Mouse (Mus musculus): ENCODE results near the gene Cnnm4. TPM values are rescaled to one million over a fixed set of nuclear protein-coding genes. Genes with fewer than 3 reads are reported as not detected.

Cnnm4 gene
- polyA plus RNA-seq, 1 experiment from 2014 or later, result 10.1 TPM

DNA sequence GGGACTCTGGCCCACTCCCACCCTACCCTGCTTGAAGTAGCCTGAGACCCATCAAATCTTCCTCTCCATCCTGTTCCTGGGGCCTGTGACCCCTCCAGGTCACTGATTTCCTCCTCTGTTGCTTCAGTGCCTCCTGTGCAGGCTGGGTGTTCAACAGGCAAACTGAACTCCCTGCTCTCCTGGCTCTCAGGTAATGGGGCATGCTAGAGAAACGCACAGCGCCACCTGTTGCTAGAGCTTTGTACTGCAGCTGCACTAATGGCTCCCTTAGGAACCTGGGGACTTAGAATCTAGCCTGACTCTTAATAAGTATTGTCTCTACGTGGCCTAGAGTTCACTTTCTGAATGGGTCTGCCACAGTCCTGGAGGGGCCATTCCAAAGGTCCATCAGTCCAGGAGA, 29.8 kb downstream of the Cnnm4 start:
- no peak for ATAC-seq (ENCODE audit: low FRiP score, low read depth)
- WGBS, result 9% methylated on average over 3 of the region's 3 CpGs
- Histone ChIP-seq H3K27me3 (replicated peaks) (no peaks in the 10 kb centered on the region), H3K9me3 (no peaks in the 10 kb centered on the region), H3K27ac (no peak overlapping the region), H3K4me2 (replicated peaks) (no peak overlapping the region), H3K4me3 (no peak overlapping the region), H3K4me1 (no peaks in the 10 kb centered on the region), H3K36me3 (peaks cover 30% of the 10 kb centered on the region), H3K9ac (no peak overlapping the region)

DNA sequence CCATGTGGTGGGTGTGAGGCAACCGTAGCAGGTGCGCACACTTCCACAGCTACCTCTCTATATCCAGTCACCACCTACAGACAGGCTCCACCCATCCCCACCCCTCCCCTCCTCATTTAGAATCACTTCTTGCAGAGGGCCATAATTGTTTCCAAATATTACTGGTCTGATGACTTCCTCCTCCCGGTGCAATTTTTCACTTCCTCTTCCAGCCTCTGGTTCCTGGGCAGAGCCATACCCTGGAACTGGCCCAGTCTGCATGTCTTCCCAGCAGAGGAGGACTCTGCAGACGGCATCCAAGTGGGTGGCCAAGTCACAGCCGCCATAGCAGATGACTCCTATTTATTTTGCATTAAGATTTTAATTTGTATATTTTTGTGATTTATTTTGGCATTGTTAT, 36.8 kb downstream of the Cnnm4 start:
- Histone ChIP-seq H3K9me3 (no peaks in the 10 kb centered on the region), H3K9ac (no peak overlapping the region), H3K27me3 (replicated peaks) (no peaks in the 10 kb centered on the region), H3K4me3 (no peak overlapping the region), H3K4me1 (peaks cover 4% of the 10 kb centered on the region), H3K4me2 (replicated peaks) (no peak overlapping the region), H3K36me3 (peaks cover 18% of the 10 kb centered on the region), H3K27ac (no peak overlapping the region)
- 86% methylated on average over 5 of the region's 5 CpGs for WGBS
- ATAC-seq (ENCODE audit: low FRiP score, low read depth), result no peak

DNA sequence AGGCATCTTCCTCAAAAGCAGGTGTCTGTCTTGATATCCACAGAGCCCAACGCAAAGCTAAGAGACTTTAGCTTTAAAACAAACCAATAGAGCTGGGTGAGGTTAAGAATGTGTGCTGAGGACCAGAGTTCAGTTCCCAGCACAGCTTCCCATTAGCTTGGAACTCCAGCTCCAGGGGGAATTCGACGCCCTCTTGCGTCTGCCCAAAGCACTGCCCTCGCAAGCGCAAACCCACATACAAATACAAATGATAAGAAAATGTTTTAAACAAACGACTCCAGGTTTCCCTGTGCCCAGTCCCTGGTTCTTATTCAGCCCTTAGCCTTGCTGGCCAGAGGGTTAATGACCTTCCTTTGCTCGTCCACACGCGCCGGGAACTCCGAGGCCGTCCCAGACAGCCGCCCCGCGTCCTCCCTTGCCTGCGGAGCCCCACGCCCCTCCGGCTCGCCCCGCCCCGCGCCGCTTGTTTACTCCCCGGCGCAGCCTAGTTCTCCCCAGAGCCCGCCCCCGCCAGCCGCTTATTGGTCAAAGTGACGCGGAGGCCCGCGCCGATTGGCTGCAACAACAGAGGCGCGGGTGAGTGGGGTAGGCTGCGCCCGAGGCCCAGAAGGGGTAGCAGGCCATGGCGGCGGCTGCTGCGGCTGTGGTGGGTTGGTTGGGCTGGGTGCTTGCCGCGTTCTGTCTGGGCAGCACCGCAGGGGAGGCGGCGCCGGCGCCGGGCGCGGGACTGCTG, 40.0 kb downstream of the Cnnm4 start, which contains the start of gene Cnnm3:
Gene Cnnm3, plus strand, starts transcription at position 579 of the 733 bp plus-strand sequence.
- ATAC-seq (ENCODE audit: low FRiP score, low read depth), result peak; percentile 98
- peak within 1 kb of the TSS; percentile 88 for H3K9ac ChIP-seq
- peaks cover 29% of the 10 kb centered on the region for H3K4me1 ChIP-seq
- no peaks in the 10 kb centered on the region for H3K27me3 ChIP-seq (replicated peaks)
- no peaks in the 10 kb centered on the region for H3K9me3 ChIP-seq
- H3K4me3 ChIP-seq, result peak within 1 kb of the TSS; percentile 97
- peak within 1 kb of the TSS; percentile 96 for H3K27ac ChIP-seq
- 2% methylated on average over 46 of the region's 51 CpGs for WGBS
- H3K4me2 ChIP-seq (replicated peaks), result peak within 1 kb of the TSS; percentile 94
- peaks cover 17% of the 10 kb centered on the region for H3K36me3 ChIP-seq

GRCm38 (mm10) chr1:36512089-36512965, 40.9 kb downstream of the Cnnm4 start:
- Histone ChIP-seq H3K4me1 (peaks cover 29% of the 10 kb centered on the region), H3K27ac (peak overlapping the region; percentile 96), H3K4me2 (replicated peaks) (peak overlapping the region; percentile 94), H3K27me3 (replicated peaks) (no peaks in the 10 kb centered on the region), H3K9ac (peak overlapping the region; percentile 88), H3K9me3 (no peaks in the 10 kb centered on the region), H3K4me3 (peak overlapping the region; percentile 97), H3K36me3 (peaks cover 17% of the 10 kb centered on the region)
- under 1% methylated on average over 102 of the region's 126 CpGs for WGBS
- ATAC-seq (ENCODE audit: low FRiP score, low read depth), result peak; percentile 76

DNA sequence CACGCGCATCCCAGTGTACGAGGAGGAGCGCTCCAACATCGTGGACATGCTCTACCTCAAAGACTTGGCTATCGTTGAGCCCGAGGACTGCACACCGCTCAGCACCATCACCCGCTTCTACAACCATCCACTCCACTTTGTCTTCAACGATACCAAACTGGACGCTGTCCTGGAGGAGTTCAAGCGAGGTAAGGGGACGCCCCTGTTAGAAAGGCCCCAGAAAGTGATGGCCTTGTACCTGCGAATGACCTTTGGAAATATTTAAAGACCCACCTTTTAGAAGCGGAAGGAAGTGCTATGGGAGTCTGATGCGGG, 41.5 kb downstream of the Cnnm4 start:
- Histone ChIP-seq H3K9me3 (no peaks in the 10 kb centered on the region), H3K36me3 (peaks cover 16% of the 10 kb centered on the region), H3K9ac (peak overlapping the region; percentile 88), H3K27me3 (replicated peaks) (no peaks in the 10 kb centered on the region), H3K4me1 (peaks cover 29% of the 10 kb centered on the region), H3K4me2 (replicated peaks) (peak overlapping the region; percentile 94), H3K4me3 (peak overlapping the region; percentile 97), H3K27ac (peak overlapping the region; percentile 96)
- ATAC-seq (ENCODE audit: low FRiP score, low read depth), result no peak
- 2% methylated on average over 16 of the region's 16 CpGs for WGBS

DNA sequence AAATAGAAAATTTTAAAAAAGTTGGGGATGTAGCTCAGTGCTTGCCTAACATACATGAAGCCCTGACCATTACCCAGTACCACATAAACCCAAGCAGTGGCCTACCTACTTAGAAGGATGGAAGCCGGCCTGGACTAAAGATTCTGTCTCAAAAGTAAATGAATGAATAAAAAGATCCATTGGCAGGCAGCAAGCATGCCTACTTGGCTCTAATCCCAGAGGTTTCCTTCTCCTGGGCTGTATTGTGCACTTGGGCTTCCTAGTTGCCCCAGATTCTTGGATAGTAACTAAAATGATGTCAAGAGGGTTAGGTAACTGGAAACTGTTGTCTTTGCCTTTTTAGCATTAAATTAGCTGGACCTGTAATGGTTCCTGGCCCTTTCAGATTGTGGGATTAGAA, 41.9 kb downstream of the Cnnm4 start:
- H3K36me3 ChIP-seq, result peaks cover 19% of the 10 kb centered on the region
- WGBS, result 9% methylated on average over 1 of the region's 1 CpGs
- H3K4me1 ChIP-seq, result peaks cover 29% of the 10 kb centered on the region
- H3K4me2 ChIP-seq (replicated peaks), result peak overlapping the region; percentile 94
- ATAC-seq (ENCODE audit: low FRiP score, low read depth), result no peak
- H3K27me3 ChIP-seq (replicated peaks), result no peaks in the 10 kb centered on the region
- peak overlapping the region; percentile 88 for H3K9ac ChIP-seq
- peak overlapping the region; percentile 97 for H3K4me3 ChIP-seq
- H3K27ac ChIP-seq, result no peak overlapping the region
- no peaks in the 10 kb centered on the region for H3K9me3 ChIP-seq

DNA sequence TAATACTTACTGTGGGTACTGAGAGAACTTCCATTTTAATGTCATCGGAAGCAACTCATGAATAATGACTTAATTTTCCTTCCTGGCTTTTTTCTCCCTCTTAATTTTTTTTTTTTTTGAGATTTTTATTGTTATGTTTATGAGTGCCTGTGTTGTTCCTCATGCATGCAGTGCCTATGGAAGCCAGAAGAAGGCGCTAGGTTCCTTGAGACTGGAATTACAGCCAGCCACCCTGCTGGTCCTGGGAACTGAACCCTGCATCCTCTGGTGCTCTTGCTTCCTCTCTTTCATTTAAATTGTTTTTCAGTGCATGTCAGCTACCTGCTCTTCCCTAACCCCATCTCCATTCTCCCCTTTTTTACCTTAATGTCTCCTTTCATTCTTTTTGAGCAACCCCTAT, 42.3 kb downstream of the Cnnm4 start:
- Histone ChIP-seq H3K4me1 (peaks cover 29% of the 10 kb centered on the region), H3K9me3 (no peaks in the 10 kb centered on the region), H3K27me3 (replicated peaks) (no peaks in the 10 kb centered on the region), H3K4me2 (replicated peaks) (peak overlapping the region; percentile 94), H3K27ac (no peak overlapping the region), H3K4me3 (no peak overlapping the region), H3K9ac (no peak overlapping the region), H3K36me3 (peaks cover 20% of the 10 kb centered on the region)
- 34% methylated on average over 2 of the region's 2 CpGs for WGBS
- no peak for ATAC-seq (ENCODE audit: low FRiP score, low read depth)

DNA sequence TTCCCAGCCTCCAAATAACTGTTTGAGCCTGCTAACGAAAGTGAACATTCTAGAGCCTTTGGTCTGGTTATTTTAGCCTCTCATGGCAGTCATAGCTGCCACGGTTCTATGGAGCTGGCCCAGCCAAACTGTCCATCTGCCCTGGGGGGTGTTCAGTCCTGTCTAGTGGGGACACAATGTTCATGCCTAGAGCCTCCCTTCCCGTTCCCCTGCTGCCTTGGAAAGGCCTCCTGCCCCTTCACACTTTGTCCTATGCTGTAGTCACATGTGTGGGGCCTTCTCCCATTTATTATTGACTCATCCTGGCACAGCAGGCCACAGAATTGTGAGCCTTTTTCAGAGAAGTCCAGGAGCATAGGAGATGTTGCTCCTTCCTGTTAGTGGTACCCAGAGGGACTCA, 46.8 kb downstream of the Cnnm4 start:
- Histone ChIP-seq H3K27me3 (replicated peaks) (no peaks in the 10 kb centered on the region), H3K4me1 (peaks cover 25% of the 10 kb centered on the region), H3K27ac (no peak overlapping the region), H3K4me3 (no peak overlapping the region), H3K4me2 (replicated peaks) (no peak overlapping the region), H3K9me3 (no peaks in the 10 kb centered on the region), H3K9ac (no peak overlapping the region), H3K36me3 (peaks cover 63% of the 10 kb centered on the region)
- ATAC-seq (ENCODE audit: low FRiP score, low read depth), result no peak
- 84% methylated on average over 3 of the region's 3 CpGs for WGBS

- H3K4me3 ChIP-seq, result no peak overlapping the region
- no peaks in the 10 kb centered on the region for H3K27me3 ChIP-seq (replicated peaks)
- no peak overlapping the region for H3K27ac ChIP-seq
- H3K9ac ChIP-seq, result no peak overlapping the region
- peaks cover 74% of the 10 kb centered on the region for H3K36me3 ChIP-seq
- no peak for ATAC-seq (ENCODE audit: low FRiP score, low read depth)
- no peaks in the 10 kb centered on the region for H3K9me3 ChIP-seq
- H3K4me1 ChIP-seq, result peaks cover 19% of the 10 kb centered on the region
- 79% methylated on average over 11 of the region's 11 CpGs for WGBS
- H3K4me2 ChIP-seq (replicated peaks), result no peak overlapping the region
Measured at GRCm38 (mm10) chr1:36519626-36520025, 48.2 kb downstream of the Cnnm4 start.

- ATAC-seq (ENCODE audit: low FRiP score, low read depth), result no peak
- no peaks in the 10 kb centered on the region for H3K27me3 ChIP-seq (replicated peaks)
- no peak overlapping the region for H3K4me3 ChIP-seq
- peaks cover 83% of the 10 kb centered on the region for H3K36me3 ChIP-seq
- H3K9ac ChIP-seq, result no peak overlapping the region
- H3K4me1 ChIP-seq, result peaks cover 7% of the 10 kb centered on the region; the same call in 1 of the 2 replicates
- no peak overlapping the region for H3K27ac ChIP-seq
- H3K4me2 ChIP-seq (replicated peaks), result no peak overlapping the region
- no peaks in the 10 kb centered on the region for H3K9me3 ChIP-seq
- 94% methylated on average over 7 of the region's 7 CpGs for WGBS
Measured at GRCm38 (mm10) chr1:36522210-36522609, 50.8 kb downstream of the Cnnm4 start.

- H3K36me3 ChIP-seq, result peaks cover 77% of the 10 kb centered on the region
Measured at GRCm38 (mm10) chr1:36523332-36524013, 52.1 kb downstream of the Cnnm4 start.

GRCm38 (mm10) chr1:36524058-36524457, 52.6 kb downstream of the Cnnm4 start:
- Histone ChIP-seq H3K9ac (no peak overlapping the region), H3K27me3 (replicated peaks) (no peaks in the 10 kb centered on the region), H3K4me3 (no peak overlapping the region), H3K36me3 (peaks cover 72% of the 10 kb centered on the region), H3K27ac (0 out of 2 replicates have a peak overlapping the region, but pooled peaks have one; percentile 38), H3K9me3 (no peaks in the 10 kb centered on the region), H3K4me2 (replicated peaks) (no peak overlapping the region), H3K4me1 (peaks cover 7% of the 10 kb centered on the region; the same call in 1 of the 2 replicates)
- WGBS, result 86% methylated on average over 5 of the region's 5 CpGs
- ATAC-seq (ENCODE audit: low FRiP score, low read depth), result no peak

More at GRCm38 (mm10) chr1:36523332-36524013, 52.1 kb downstream of the Cnnm4 start:
- no peak overlapping the region for H3K4me3 ChIP-seq
- peaks cover 7% of the 10 kb centered on the region; the same call in 1 of the 2 replicates for H3K4me1 ChIP-seq
- 0 out of 2 replicates have a peak overlapping the region, but pooled peaks have one; percentile 38 for H3K27ac ChIP-seq
- no peaks in the 10 kb centered on the region for H3K27me3 ChIP-seq (replicated peaks)
- no peaks in the 10 kb centered on the region for H3K9me3 ChIP-seq
- WGBS, result 67% methylated on average over 9 of the region's 9 CpGs
- H3K4me2 ChIP-seq (replicated peaks), result no peak overlapping the region
- ATAC-seq (ENCODE audit: low FRiP score, low read depth), result peak; percentile 42
- H3K9ac ChIP-seq, result no peak overlapping the region

Measured in neural tube, embryonic 12.5 days (tissue).